Mouse (Mus musculus) ES-Bruce4 (cell line): ENCODE measurements around the gene Donson.

Source experiments
- CTCF ChIP-seq: IDR thresholded peaks from one replicate; pipeline ENCODE4 v1.8.1; 2011; ENCODE audit warnings: low read depth, low read length
- EP300 ChIP-seq: IDR thresholded peaks from 2 replicates; pipeline ENCODE4 v1.6.1; 2011; ENCODE audit warnings: low read depth, low read length; ENCODE audit not compliant: insufficient read depth

GRCm38 (mm10) chr16:91657285-91657684, 31.3 kb downstream of the Donson start:
- TF ChIP-seq CTCF (no peak), EP300 (no peak)
